Mouse (Mus musculus): ENCODE data around the gene Ihh. TPM values are rescaled to one million over a fixed set of nuclear protein-coding genes. Genes with fewer than 3 reads are reported as not detected.
A peak's percentile ranks its signal among the peaks of the same experiment; 100 is the strongest.

Ihh gene
- total and polyA plus RNA-seq, 3 experiments = not detected

GRCm38 (mm10) chr1:74948784-74949665, 2.4 kb downstream of the Ihh start:
- Histone ChIP-seq H3K27ac (ENCODE audit: insufficient read depth, low read depth) (no peak overlapping the region), H3K9me3 (replicated peaks; ENCODE audit: low read length) (peaks cover 17% of the 10 kb centered on the region), H3K4me1 (ENCODE audit: control insufficient read depth in 1 of 2, insufficient read depth in 2 of 2) (peaks cover 0 to 6% of the 10 kb centered on the region in 2 experiments; a peak in 2 of 4 replicates), H3K4me3 (replicated peaks in 1 of 3; ENCODE audit: low read depth in 2 of 3, low read length in 2 of 3, poor library complexity in 1 of 3) (no peak overlapping the region), H3K36me3 (replicated peaks in 1 of 2; ENCODE audit: control insufficient read depth in 1 of 2, insufficient read depth in 1 of 2, low read length in 1 of 2) (no peaks in the 10 kb centered on the region), H3K79me2 (replicated peaks; ENCODE audit: control insufficient read depth, extremely low read depth, insufficient read depth, poor library complexity, severe bottlenecking) (no peaks in the 10 kb centered on the region), H3K9ac (ENCODE audit: insufficient read depth, low read depth) (no peak overlapping the region), H3K27me3 (replicated peaks) (peaks cover 53% of the 10 kb centered on the region), H3K4me2 (ENCODE audit: insufficient read depth, low read depth, poor library complexity, severe bottlenecking) (no peak overlapping the region)
- in situ Hi-C loops (cut with MboI; ENCODE audit: low pct_ligation_motif_present, low pct_unique_long_range_greater_than_20kb, low sequenced_read_pairs) (loop anchor here (5.0 to 25.0 kb wide), 3 partner anchors 78 to 513 kb away; partner anchors contain the start of genes Asic4 and Ptprn), dilution Hi-C loops (cut with MboI; ENCODE audit: extremely low pct_ligation_motif_present, extremely low pct_unique_long_range_greater_than_20kb, low sequenced_read_pairs) (no loop called here)
- DNase-seq (ENCODE audit: extremely low read depth) = peak; percentile 40
- TF ChIP-seq RAD21 (IDR thresholded peaks at IDR 0.05; ENCODE audit: low read depth, low read length) (peak; percentile 82), MYC (IDR thresholded peaks at IDR 0.05; ENCODE audit: low read depth, low read length) (no peak), SMC3 (IDR thresholded peaks at IDR 0.05; ENCODE audit: low read depth, low read length) (peak; percentile 67), SIN3A (IDR thresholded peaks at IDR 0.05; ENCODE audit: low read length) (no peak), CTCF (conservative IDR thresholded peaks at IDR 0.05 in 1 of 2, IDR thresholded peaks at IDR 0.05 in 1 of 2; ENCODE audit: low read depth in 2 of 2, low read length in 2 of 2) (peak; percentile 48 to 84)

DNA sequence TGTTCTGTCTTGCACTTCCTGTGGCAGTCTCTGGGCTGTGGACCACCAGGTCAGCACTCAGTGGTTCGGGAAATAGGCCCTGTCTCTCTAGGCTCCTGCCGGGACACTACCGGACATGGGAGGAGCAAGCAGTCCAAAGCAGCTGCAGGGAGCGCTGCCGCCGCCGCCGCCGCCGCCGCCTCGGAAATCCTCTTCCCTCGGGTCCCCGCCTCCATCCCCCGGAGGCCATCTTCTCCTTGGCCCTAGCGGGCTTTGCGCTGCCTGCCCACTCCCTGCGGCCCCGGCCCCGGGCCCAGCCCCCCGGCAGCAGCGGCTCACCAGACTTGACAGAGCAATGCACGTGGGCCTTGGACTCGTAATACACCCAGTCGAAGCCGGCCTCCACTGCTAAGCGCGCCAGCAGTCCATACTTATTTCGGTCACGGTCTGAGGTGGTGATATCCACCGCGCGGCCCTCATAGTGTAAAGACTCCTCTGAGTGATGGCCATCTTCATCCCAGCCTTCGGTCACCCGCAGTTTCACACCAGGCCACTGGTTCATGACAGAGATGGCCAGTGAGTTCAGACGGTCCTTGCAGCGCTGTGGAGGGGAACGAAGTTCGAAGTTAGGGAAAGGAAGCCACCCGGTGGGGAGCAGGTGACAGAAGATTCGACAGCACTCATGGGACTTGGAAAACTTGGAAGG, 3.3 kb downstream of the Ihh start:
- Histone ChIP-seq H3K79me2 (replicated peaks; ENCODE audit: control insufficient read depth, extremely low read depth, insufficient read depth, poor library complexity, severe bottlenecking) (no peaks in the 10 kb centered on the region), H3K9ac (ENCODE audit: insufficient read depth, low read depth) (no peak overlapping the region), H3K27ac (ENCODE audit: insufficient read depth, low read depth) (no peak overlapping the region), H3K4me2 (ENCODE audit: insufficient read depth, low read depth, poor library complexity, severe bottlenecking) (no peak overlapping the region), H3K9me3 (replicated peaks; ENCODE audit: low read length) (peaks cover 17% of the 10 kb centered on the region), H3K4me1 (ENCODE audit: control insufficient read depth in 1 of 2, insufficient read depth in 2 of 2) (peaks cover 0 to 6% of the 10 kb centered on the region in 2 experiments; a peak in 2 of 4 replicates), H3K27me3 (replicated peaks) (peaks cover 58% of the 10 kb centered on the region), H3K4me3 (replicated peaks in 1 of 3; ENCODE audit: low read depth in 2 of 3, low read length in 2 of 3, poor library complexity in 1 of 3) (no peak overlapping the region), H3K36me3 (replicated peaks in 1 of 2; ENCODE audit: control insufficient read depth in 1 of 2, insufficient read depth in 1 of 2, low read length in 1 of 2) (no peaks in the 10 kb centered on the region)
- TF ChIP-seq RCOR1 (conservative IDR thresholded peaks at IDR 0.05; ENCODE audit: low read depth, low read length) = no peak
- in situ Hi-C loops (cut with MboI; ENCODE audit: low pct_ligation_motif_present, low pct_unique_long_range_greater_than_20kb, low sequenced_read_pairs) (loop anchor here (5.0 to 25.0 kb wide), 3 partner anchors 79 to 514 kb away; partner anchors contain the start of genes Asic4 and Ptprn), dilution Hi-C loops (cut with MboI; ENCODE audit: extremely low pct_ligation_motif_present, extremely low pct_unique_long_range_greater_than_20kb, low sequenced_read_pairs) (no loop called here)
- DNase-seq (ENCODE audit: extremely low read depth) = no peak

DNA sequence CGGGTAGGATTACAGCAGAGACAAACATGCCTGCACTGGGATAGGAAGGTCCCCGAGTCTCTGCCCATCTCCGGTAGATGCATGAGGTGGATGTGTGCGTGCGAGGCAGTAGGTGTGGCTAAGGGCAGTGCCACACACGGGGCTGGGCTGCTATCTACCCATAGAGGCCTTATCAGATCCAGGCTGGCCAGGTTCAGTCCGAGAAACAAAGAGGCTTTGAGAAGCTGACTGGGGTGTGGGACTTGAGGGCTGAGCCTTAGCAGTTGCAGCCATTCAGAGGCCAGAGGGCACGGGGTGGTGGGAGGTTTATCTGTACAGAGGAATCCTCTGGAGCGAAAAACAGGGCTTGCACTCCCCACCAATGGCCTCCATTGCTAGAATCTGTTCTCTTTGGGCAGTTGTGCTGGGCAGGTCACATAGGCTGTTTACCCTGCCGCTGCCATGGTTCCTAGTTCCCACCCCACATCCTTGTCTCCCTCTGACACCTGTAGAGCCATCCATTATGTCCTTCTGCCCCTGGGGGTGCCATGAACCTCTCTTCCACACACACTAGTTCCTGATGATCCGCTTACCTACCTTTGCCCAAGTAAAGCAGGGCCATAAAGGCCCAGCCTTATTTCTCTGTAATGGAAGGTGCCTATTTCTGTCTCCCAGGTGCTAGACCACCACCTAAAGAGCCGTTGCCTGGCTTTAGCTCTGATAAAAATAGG, 9.7 kb downstream of the Ihh start:
- no peak overlapping the region for H3K4me2 ChIP-seq (ENCODE audit: insufficient read depth, low read depth, poor library complexity, severe bottlenecking)
- in situ Hi-C loops (cut with MboI; ENCODE audit: low pct_ligation_motif_present, low pct_unique_long_range_greater_than_20kb, low sequenced_read_pairs) = loop anchor here (25.0 kb wide), 2 partner anchors 320 to 520 kb away; partner anchors contain the start of genes Asic4 and Ptprn
- H3K4me1 ChIP-seq (ENCODE audit: control insufficient read depth in 1 of 2, insufficient read depth in 2 of 2) = no peaks in the 10 kb centered on the region
- no peak overlapping the region for H3K4me3 ChIP-seq (replicated peaks in 1 of 3; ENCODE audit: low read depth in 2 of 3, low read length in 2 of 3, poor library complexity in 1 of 3)
- H3K9me3 ChIP-seq (replicated peaks; ENCODE audit: low read length) = no peaks in the 10 kb centered on the region
- H3K79me2 ChIP-seq (replicated peaks; ENCODE audit: control insufficient read depth, extremely low read depth, insufficient read depth, poor library complexity, severe bottlenecking) = no peaks in the 10 kb centered on the region
- peaks cover 92% of the 10 kb centered on the region for H3K27me3 ChIP-seq (replicated peaks)
- no peak overlapping the region for H3K27ac ChIP-seq (ENCODE audit: insufficient read depth, low read depth)
- no peak for TF ChIP-seq MAX (IDR thresholded peaks at IDR 0.05; ENCODE audit: low read length)
- TF ChIP-seq USF2 (conservative IDR thresholded peaks at IDR 0.05; ENCODE audit: low read depth, low read length) = no peak
- no peak for TF ChIP-seq CHD1 (IDR thresholded peaks at IDR 0.05; ENCODE audit: low read depth, low read length)
- no peak for TF ChIP-seq TBP (conservative IDR thresholded peaks at IDR 0.05; ENCODE audit: low read depth, low read length)
- no peak for TF ChIP-seq NRF1 (IDR thresholded peaks at IDR 0.05; ENCODE audit: low read depth, low read length)
- TF ChIP-seq GABPA (IDR thresholded peaks at IDR 0.05; ENCODE audit: insufficient replicate concordance, low read depth, low read length) = no peak
- TF ChIP-seq HCFC1 (IDR thresholded peaks at IDR 0.05; ENCODE audit: low read depth, low read length) = no peak
- TF ChIP-seq CTCF (conservative IDR thresholded peaks at IDR 0.05 in 1 of 2, IDR thresholded peaks at IDR 0.05 in 1 of 2; ENCODE audit: low read depth in 2 of 2, low read length in 2 of 2) = no peak
- TF ChIP-seq POLR2A (IDR thresholded peaks at IDR 0.05; ENCODE audit: low read depth, low read length) = no peak
- no peaks in the 10 kb centered on the region for H3K36me3 ChIP-seq (replicated peaks in 1 of 2; ENCODE audit: control insufficient read depth in 1 of 2, insufficient read depth in 1 of 2, low read length in 1 of 2)
- no peak for DNase-seq (ENCODE audit: extremely low read depth)
- H3K9ac ChIP-seq (ENCODE audit: insufficient read depth, low read depth) = no peak overlapping the region
- dilution Hi-C loops (cut with MboI; ENCODE audit: extremely low pct_ligation_motif_present, extremely low pct_unique_long_range_greater_than_20kb, low sequenced_read_pairs) = no loop called here
